Mouse (Mus musculus) 3134 (cell line): ENCODE data around the gene Aox4.
A peak's percentile ranks its signal among the peaks of the same experiment; 100 is the strongest.

Source experiments
- DNase-seq: peaks from one replicate; pipeline ENCODE4 v3.0.0-alpha.2; 2011; ENCODE audit warnings: low spot score; ENCODE audit not compliant: insufficient read length; ENCODE audit errors: extremely low read depth

Gene Aox4

GRCm38 (mm10) chr1:58240347-58240746 is 30.1 kb downstream of the Aox4 start:
- DNase-seq, result no peak

GRCm38 (mm10) chr1:58244487-58244886 is 34.3 kb downstream of the Aox4 start:
- DNase-seq, result no peak

- no peak for DNase-seq
These were observed 38.3 kb downstream of the Aox4 start for GRCm38 (mm10) chr1:58248518-58248917.

GRCm38 (mm10) chr1:58253466-58253865 is 43.3 kb downstream of the Aox4 start:
- DNase-seq, result no peak

GRCm38 (mm10) chr1:58257195-58257991 is 47.2 kb downstream of the Aox4 start:
- DNase-seq, result peak; percentile 56

- DNase-seq, result no peak
These were observed 50.1 kb downstream of the Aox4 start for GRCm38 (mm10) chr1:58260311-58260710.

- no peak for DNase-seq
These were observed 58.0 kb downstream of the Aox4 start for GRCm38 (mm10) chr1:58268231-58268630.

- no peak for DNase-seq
These were observed 60.8 kb downstream of the Aox4 start for GRCm38 (mm10) chr1:58270807-58271569.

- no peak for DNase-seq
These were observed 65.7 kb downstream of the Aox4 start for GRCm38 (mm10) chr1:58275879-58276278.

- DNase-seq, result no peak
These were observed 67.8 kb downstream of the Aox4 start, which contains the start of gene Aox2 for GRCm38 (mm10) chr1:58278026-58278425. Aox2 (plus strand) TSS chr1:58278326.

- no peak for DNase-seq
These were observed 68.3 kb downstream of the Aox4 start for GRCm38 (mm10) chr1:58278513-58278912.

GRCm38 (mm10) chr1:58280381-58280780 is 70.2 kb downstream of the Aox4 start:
- no peak for DNase-seq

GRCm38 (mm10) chr1:58280939-58281624 is 70.9 kb downstream of the Aox4 start:
- no peak for DNase-seq

- DNase-seq, result no peak
These were observed 71.4 kb downstream of the Aox4 start for GRCm38 (mm10) chr1:58281625-58281988.

- DNase-seq, result no peak
These were observed 74.3 kb downstream of the Aox4 start for GRCm38 (mm10) chr1:58284505-58284904.

- DNase-seq, result no peak
These were observed 77.9 kb downstream of the Aox4 start for GRCm38 (mm10) chr1:58288091-58288490.

GRCm38 (mm10) chr1:58289863-58290469 is 79.8 kb downstream of the Aox4 start:
- no peak for DNase-seq

GRCm38 (mm10) chr1:58291394-58292300 is 81.5 kb downstream of the Aox4 start:
- DNase-seq, result no peak

GRCm38 (mm10) chr1:58294730-58295129 is 84.5 kb downstream of the Aox4 start:
- DNase-seq, result no peak

- peak; percentile 43 for DNase-seq
These were observed 86.1 kb downstream of the Aox4 start for GRCm38 (mm10) chr1:58296278-58296677.
